Mouse (Mus musculus): ENCODE measurements around the gene Tnfrsf22. TPM values are rescaled to one million over a fixed set of nuclear protein-coding genes. Genes with fewer than 3 reads are reported as not detected.
"Not testable (repeated sequence)": the region's sequence is repeated elsewhere in the genome, so short reads cannot be mapped to it uniquely, and the experiment has no call there.

Tnfrsf22 gene
- polyA plus RNA-seq, 1 experiment from 2014 or later, result 13.8 TPM

DNA sequence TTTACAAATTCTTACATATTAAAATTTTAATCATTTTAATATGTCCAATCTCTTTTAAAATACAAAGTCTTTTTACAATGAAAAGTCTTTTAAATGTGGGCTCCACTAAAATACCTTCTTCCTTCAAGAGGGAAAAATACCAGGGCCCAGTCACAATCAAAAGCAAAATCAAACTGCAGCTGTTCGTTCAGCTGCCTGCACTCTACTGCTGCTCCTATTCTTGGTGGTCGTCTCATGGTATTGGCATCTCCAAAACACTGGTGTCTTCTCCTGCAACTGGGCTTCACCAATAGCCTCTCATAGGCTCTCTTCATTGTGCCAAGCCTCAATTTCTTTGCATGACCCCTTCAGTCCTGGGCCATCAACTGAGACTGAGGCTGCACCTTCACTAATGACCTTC lies 14.0 kb upstream of the Tnfrsf22 start:
- Histone ChIP-seq H3K4me3 (ENCODE audit: low read depth, low read length) (no peak overlapping the region), H3K27ac (replicated peaks; ENCODE audit: low read depth, low read length) (no peak overlapping the region), H3K9ac (ENCODE audit: low read length) (no peak overlapping the region), H3K36me3 (ENCODE audit: control insufficient read depth, insufficient read depth, low read length) (no peaks in the 10 kb centered on the region), H3K4me2 (ENCODE audit: low read depth, severe bottlenecking) (no peak overlapping the region), H3K27me3 (ENCODE audit: control insufficient read depth, insufficient read depth, low read length) (no peaks in the 10 kb centered on the region), H3K9me3 (ENCODE audit: control insufficient read depth, low read length) (no peaks in the 10 kb centered on the region), H3K4me1 (ENCODE audit: control insufficient read depth, insufficient read depth, low read length) (no peaks in the 10 kb centered on the region)
- DNase-seq (ENCODE audit: low spot score) (no peak), ATAC-seq (ENCODE audit: insufficient number of reproducible peaks, low FRiP score, low TSS enrichment, low read depth) (no peak)
- 83% methylated on average over 2 of the region's 2 CpGs for WGBS

- H3K4me2 ChIP-seq (ENCODE audit: low read depth, severe bottlenecking), result no peak overlapping the region
- no peaks in the 10 kb centered on the region for H3K9me3 ChIP-seq (ENCODE audit: control insufficient read depth, low read length)
- H3K27me3 ChIP-seq (ENCODE audit: control insufficient read depth, insufficient read depth, low read length), result no peaks in the 10 kb centered on the region
- ATAC-seq (ENCODE audit: insufficient number of reproducible peaks, low FRiP score, low TSS enrichment, low read depth) (no peak), DNase-seq (ENCODE audit: low spot score) (no peak)
- no peak overlapping the region for H3K27ac ChIP-seq (replicated peaks; ENCODE audit: low read depth, low read length)
- H3K36me3 ChIP-seq (ENCODE audit: control insufficient read depth, insufficient read depth, low read length), result no peaks in the 10 kb centered on the region
- H3K4me1 ChIP-seq (ENCODE audit: control insufficient read depth, insufficient read depth, low read length), result no peaks in the 10 kb centered on the region
- H3K4me3 ChIP-seq (ENCODE audit: low read depth, low read length), result no peak overlapping the region
- H3K9ac ChIP-seq (ENCODE audit: low read length), result no peak overlapping the region
Observed at GRCm38 (mm10) chr7:143660797-143661196, 11.3 kb upstream of the Tnfrsf22 start.

DNA sequence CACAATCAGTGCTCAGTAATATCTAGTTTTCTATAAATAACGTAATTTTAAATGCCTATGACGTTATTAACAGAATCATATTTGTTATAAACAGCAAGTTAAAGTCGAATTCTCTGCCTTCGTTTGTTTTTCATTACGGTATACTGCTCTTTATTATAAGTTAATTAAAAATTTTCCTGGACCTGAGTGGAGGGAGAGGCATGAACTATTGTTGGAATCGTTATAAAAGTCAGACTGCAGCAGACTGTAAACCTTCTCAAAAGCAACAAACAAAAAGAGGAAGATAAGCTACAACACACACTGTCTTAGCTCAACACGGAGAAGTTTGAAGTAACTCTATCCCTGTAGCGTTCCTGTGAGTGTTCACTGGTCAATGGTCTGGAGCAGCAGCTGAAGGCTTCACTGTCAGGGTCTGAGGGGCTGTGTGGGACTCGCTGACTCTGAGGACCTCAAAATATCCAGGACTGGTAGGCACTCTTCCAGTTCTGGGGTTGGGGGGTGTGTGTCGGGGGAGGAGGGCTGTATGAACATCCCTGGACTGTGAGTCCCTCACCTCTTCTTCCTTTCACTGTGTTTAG lies 397 bp upstream of the Tnfrsf22 start:
- not testable (repeated sequence) for DNase-seq (ENCODE audit: low spot score); H3K4me1 ChIP-seq (ENCODE audit: control insufficient read depth, insufficient read depth, low read length); H3K36me3 ChIP-seq (ENCODE audit: control insufficient read depth, insufficient read depth, low read length); H3K27ac ChIP-seq (replicated peaks; ENCODE audit: low read depth, low read length); H3K4me2 ChIP-seq (ENCODE audit: low read depth, severe bottlenecking); H3K9me3 ChIP-seq (ENCODE audit: control insufficient read depth, low read length); H3K9ac ChIP-seq (ENCODE audit: low read length); H3K27me3 ChIP-seq (ENCODE audit: control insufficient read depth, insufficient read depth, low read length)
- 0 out of 2 replicates have a peak, but pooled peaks have one; percentile 26 for ATAC-seq (ENCODE audit: insufficient number of reproducible peaks, low FRiP score, low TSS enrichment, low read depth)
- peak overlapping the region; percentile 53 for H3K4me3 ChIP-seq (ENCODE audit: low read depth, low read length)
- 58% methylated on average over 10 of the region's 10 CpGs for WGBS

DNA sequence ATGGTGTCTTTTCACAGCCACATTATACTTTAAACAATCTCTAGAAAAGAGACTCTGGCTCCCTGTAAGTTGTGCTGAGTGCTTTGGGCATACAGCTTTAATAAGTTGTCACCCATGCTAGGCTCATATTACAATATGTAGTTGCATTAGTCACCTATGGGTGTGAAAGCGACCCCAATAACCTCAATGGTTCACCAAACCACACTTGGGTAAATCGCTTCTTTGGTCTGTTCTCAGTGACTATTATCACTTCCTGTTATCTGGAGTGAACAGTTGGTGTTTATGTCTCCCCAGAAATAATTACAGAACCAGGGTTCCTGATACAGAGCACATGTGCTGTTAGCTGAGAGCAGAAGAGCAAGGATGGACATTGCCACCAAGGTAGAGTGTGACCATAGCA lies 5.5 kb downstream of the Tnfrsf22 start:
- not testable (repeated sequence) for H3K27ac ChIP-seq (replicated peaks; ENCODE audit: low read depth, low read length); H3K4me3 ChIP-seq (ENCODE audit: low read depth, low read length); H3K27me3 ChIP-seq (ENCODE audit: control insufficient read depth, insufficient read depth, low read length); H3K4me1 ChIP-seq (ENCODE audit: control insufficient read depth, insufficient read depth, low read length); ATAC-seq (ENCODE audit: insufficient number of reproducible peaks, low FRiP score, low TSS enrichment, low read depth); H3K4me2 ChIP-seq (ENCODE audit: low read depth, severe bottlenecking); H3K9ac ChIP-seq (ENCODE audit: low read length); H3K9me3 ChIP-seq (ENCODE audit: control insufficient read depth, low read length); DNase-seq (ENCODE audit: low spot score); H3K36me3 ChIP-seq (ENCODE audit: control insufficient read depth, insufficient read depth, low read length)
- 82% methylated on average over 2 of the region's 2 CpGs for WGBS

- no peak overlapping the region for H3K4me2 ChIP-seq (ENCODE audit: low read depth, severe bottlenecking)
- H3K27ac ChIP-seq (replicated peaks; ENCODE audit: low read depth, low read length), result no peak overlapping the region
- H3K9me3 ChIP-seq (ENCODE audit: control insufficient read depth, low read length), result no peaks in the 10 kb centered on the region
- H3K36me3 ChIP-seq (ENCODE audit: control insufficient read depth, insufficient read depth, low read length), result no peaks in the 10 kb centered on the region
- no peaks in the 10 kb centered on the region for H3K27me3 ChIP-seq (ENCODE audit: control insufficient read depth, insufficient read depth, low read length)
- H3K4me1 ChIP-seq (ENCODE audit: control insufficient read depth, insufficient read depth, low read length), result no peaks in the 10 kb centered on the region
- H3K9ac ChIP-seq (ENCODE audit: low read length), result no peak overlapping the region
- 100% methylated on average over 1 of the region's 1 CpGs for WGBS
- DNase-seq (ENCODE audit: low spot score) (no peak), ATAC-seq (ENCODE audit: insufficient number of reproducible peaks, low FRiP score, low TSS enrichment, low read depth) (no peak)
- H3K4me3 ChIP-seq (ENCODE audit: low read depth, low read length), result no peak overlapping the region
Observed at GRCm38 (mm10) chr7:143636674-143637073, 12.8 kb downstream of the Tnfrsf22 start.

GRCm38 (mm10) chr7:143631503-143631902 lies 18.0 kb downstream of the Tnfrsf22 start:
- Histone ChIP-seq H3K27me3 (ENCODE audit: control insufficient read depth, insufficient read depth, low read length) (no peaks in the 10 kb centered on the region), H3K36me3 (ENCODE audit: control insufficient read depth, insufficient read depth, low read length) (no peaks in the 10 kb centered on the region), H3K4me1 (ENCODE audit: control insufficient read depth, insufficient read depth, low read length) (no peaks in the 10 kb centered on the region), H3K4me2 (ENCODE audit: low read depth, severe bottlenecking) (no peak overlapping the region), H3K9ac (ENCODE audit: low read length) (no peak overlapping the region), H3K27ac (replicated peaks; ENCODE audit: low read depth, low read length) (no peak overlapping the region), H3K9me3 (ENCODE audit: control insufficient read depth, low read length) (no peaks in the 10 kb centered on the region), H3K4me3 (ENCODE audit: low read depth, low read length) (no peak overlapping the region)
- DNase-seq (ENCODE audit: low spot score) (no peak), ATAC-seq (ENCODE audit: insufficient number of reproducible peaks, low FRiP score, low TSS enrichment, low read depth) (no peak)
- 65% methylated on average over 2 of the region's 2 CpGs for WGBS

DNA sequence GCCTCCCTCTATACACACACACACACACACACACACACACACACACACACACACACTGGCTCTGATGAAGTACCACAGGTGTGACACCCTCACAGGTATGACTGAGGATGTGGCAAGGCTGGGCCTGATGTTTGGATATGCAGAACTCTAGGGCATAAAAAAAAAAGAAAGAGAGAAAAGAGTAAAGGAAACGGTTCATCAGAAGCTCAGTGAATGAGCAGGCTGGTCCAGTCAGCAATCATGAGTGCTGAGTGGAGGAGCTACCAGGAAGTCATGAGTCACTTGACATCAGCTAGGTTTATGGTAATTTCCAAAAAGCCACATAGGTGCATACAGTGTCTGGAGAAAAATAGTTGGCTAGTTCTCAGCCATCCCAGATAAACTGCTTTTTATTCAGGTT lies 20.0 kb downstream of the Tnfrsf22 start:
- Histone ChIP-seq H3K4me1 (ENCODE audit: control insufficient read depth, insufficient read depth, low read length) (no peaks in the 10 kb centered on the region), H3K9ac (ENCODE audit: low read length) (no peak overlapping the region), H3K4me3 (ENCODE audit: low read depth, low read length) (no peak overlapping the region), H3K9me3 (ENCODE audit: control insufficient read depth, low read length) (no peaks in the 10 kb centered on the region), H3K36me3 (ENCODE audit: control insufficient read depth, insufficient read depth, low read length) (no peaks in the 10 kb centered on the region), H3K27me3 (ENCODE audit: control insufficient read depth, insufficient read depth, low read length) (no peaks in the 10 kb centered on the region), H3K4me2 (ENCODE audit: low read depth, severe bottlenecking) (no peak overlapping the region), H3K27ac (replicated peaks; ENCODE audit: low read depth, low read length) (no peak overlapping the region)
- WGBS, result 53% methylated on average over 1 of the region's 1 CpGs
- DNase-seq (ENCODE audit: low spot score) (no peak), ATAC-seq (ENCODE audit: insufficient number of reproducible peaks, low FRiP score, low TSS enrichment, low read depth) (no peak)

DNA sequence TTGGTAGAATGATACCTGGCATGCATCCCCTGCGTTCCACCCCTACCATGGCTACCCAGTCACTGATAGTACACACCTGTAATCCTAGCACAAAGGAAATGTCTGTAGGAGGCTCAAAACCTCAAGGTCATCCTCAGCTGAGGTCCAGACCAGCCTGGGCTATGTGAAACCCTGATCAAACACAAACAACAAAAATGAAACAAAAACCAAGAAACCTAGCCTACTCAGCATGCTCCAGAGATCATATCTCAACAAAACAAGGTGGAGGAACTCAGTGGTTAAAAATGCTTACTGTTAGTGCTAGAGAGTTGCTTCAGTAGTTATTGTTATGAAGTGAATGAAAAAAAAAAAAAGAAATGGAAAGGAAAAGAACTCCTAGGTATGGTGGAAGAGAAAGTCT lies 20.9 kb downstream of the Tnfrsf22 start, which contains the start of gene Tnfrsf26:
Gene Tnfrsf26, minus strand, starts transcription at position 183 of the 400 bp plus-strand sequence.
- no peaks in the 10 kb centered on the region for H3K9me3 ChIP-seq (ENCODE audit: control insufficient read depth, low read length)
- H3K4me2 ChIP-seq (ENCODE audit: low read depth, severe bottlenecking), result no peak within 1 kb of the TSS
- no peak within 1 kb of the TSS for H3K4me3 ChIP-seq (ENCODE audit: low read depth, low read length)
- no peak within 1 kb of the TSS for H3K27ac ChIP-seq (replicated peaks; ENCODE audit: low read depth, low read length)
- ATAC-seq (ENCODE audit: insufficient number of reproducible peaks, low FRiP score, low TSS enrichment, low read depth) (no peak), DNase-seq (ENCODE audit: low spot score) (no peak)
- no peaks in the 10 kb centered on the region for H3K4me1 ChIP-seq (ENCODE audit: control insufficient read depth, insufficient read depth, low read length)
- no peaks in the 10 kb centered on the region for H3K36me3 ChIP-seq (ENCODE audit: control insufficient read depth, insufficient read depth, low read length)
- H3K9ac ChIP-seq (ENCODE audit: low read length), result no peak within 1 kb of the TSS
- 96% methylated on average over 1 of the region's 1 CpGs for WGBS
- no peaks in the 10 kb centered on the region for H3K27me3 ChIP-seq (ENCODE audit: control insufficient read depth, insufficient read depth, low read length)

Measured in limb, embryonic 11.5 days (tissue).